Mouse (Mus musculus) gastrocnemius, adult 2 months (tissue): Measurements from ENCODE around the gene Ank. TPM values are rescaled to one million over a fixed set of nuclear protein-coding genes. Genes with fewer than 3 reads are reported as not detected.

ENCODE experiments used
- DNase-seq: peaks from one replicate; pipeline ENCODE4 v3.0.0; 2022
- H3K27ac ChIP-seq: fragments of 200-600 bp; 2 replicates; pipeline ENCODE4 v1.8.1; 2022; ENCODE audit warnings: mild to moderate bottlenecking
- H3K4me3 ChIP-seq: fragments of 200-600 bp; 2 replicates; pipeline ENCODE4 v1.8.1; 2022; ENCODE audit warnings: mild to moderate bottlenecking, moderate library complexity
- CTCF ChIP-seq: fragments of 200-600 bp; IDR thresholded peaks from 2 replicates; pipeline ENCODE4 v1.8.1; 2022; ENCODE audit warnings: antibody characterized with exemption, mild to moderate bottlenecking, moderate library complexity
- intact Hi-C: fragments of 180-260 bp; cut with DNase I; formaldehyde crosslinking; loops from one replicate; pipeline ENCODE4 v1.15.1; 2025
- long read RNA-seq, 2 experiments: library from polyadenylated mRNA; stranded (forward); transcript quantifications; one replicate each; pipeline ENCODE4 v2.0.0; 2021
- total RNA-seq, 2 experiments: library from RNA; stranded (reverse); gene quantifications; 2 replicates each; pipeline ENCODE4 v1.2.3; 2021

Ank gene
- 100 to 1,000 TPM; 134 to 142 TPM for total RNA-seq
- long read RNA-seq, experiment 1, transcript Ank-202 (5 exons, 1,911 nt): minor isoform, 13 of 159 reads
- long read RNA-seq, experiment 1, transcript Ank-201 (12 exons, 3,498 nt): major isoform, 99 of 159 reads
- long read RNA-seq, experiment 1, partial matches to known transcripts: 33 of 159 reads
- long read RNA-seq, experiment 1, other reads (novel, unspliced or antisense): 14 of 159 reads
- long read RNA-seq, experiment 2, transcript Ank-201 (12 exons, 3,498 nt): major isoform, 82 of 144 reads
- long read RNA-seq, experiment 2, transcript Ank-202 (5 exons, 1,911 nt): minor isoform, 10 of 144 reads
- long read RNA-seq, experiment 2, partial matches to known transcripts: 32 of 144 reads
- long read RNA-seq, experiment 2, other reads (novel, unspliced or antisense): 20 of 144 reads

- TF ChIP-seq CTCF: peak; percentile 57
- intact Hi-C loops: loop anchor here (2.0 to 5.0 kb wide), 3 partner anchors 36 to 140 kb away; no protein-coding TSS in a partner anchor
- peak within 1 kb of the TSS; percentile 96 for H3K27ac ChIP-seq
- H3K4me3 ChIP-seq: peak within 1 kb of the TSS; percentile 95
- peak; percentile 94 for DNase-seq
Observed at GRCm38 (mm10) chr15:27466131-27467080, at the start of gene Ank. TSS of gene Ank (plus strand) at chr15:27466677.

DNA sequence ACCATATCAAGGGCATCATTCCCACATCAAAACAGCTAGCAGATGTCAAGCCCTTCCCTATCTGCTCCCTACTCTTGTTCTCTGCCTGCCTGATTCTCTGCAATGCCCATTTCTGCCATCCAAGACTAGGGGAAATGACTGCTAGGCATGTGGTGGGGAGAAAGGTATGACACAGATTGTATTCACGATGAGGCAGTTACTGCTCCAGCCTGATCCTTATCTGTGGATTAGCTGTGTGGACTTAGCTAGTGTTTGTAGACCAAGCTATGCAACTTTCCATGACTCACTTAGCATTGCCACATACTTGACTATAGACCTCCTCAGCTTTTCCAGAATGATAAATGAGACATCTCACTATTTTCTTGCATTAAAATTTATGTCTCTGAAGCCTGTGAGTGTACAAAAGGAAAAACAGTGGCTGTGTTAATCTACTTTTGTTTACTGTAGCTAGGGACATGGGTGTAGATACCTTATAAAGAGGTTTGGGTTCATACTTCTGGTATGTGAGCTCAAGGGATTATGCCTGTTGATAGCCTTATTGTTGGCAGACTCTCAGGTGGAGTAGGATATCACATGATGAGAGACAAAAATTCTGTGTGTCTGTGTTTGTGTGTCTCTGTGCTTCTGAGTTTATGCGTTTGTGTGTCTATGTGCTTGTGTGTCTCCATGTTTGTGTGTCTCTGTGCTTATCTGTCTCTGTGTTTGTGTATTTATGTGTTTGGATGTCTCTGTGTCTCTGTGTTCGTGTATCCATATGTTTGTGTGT lies 47.7 kb upstream of the Ank start:
- H3K4me3 ChIP-seq: no peak overlapping the region
- no peak for TF ChIP-seq CTCF
- intact Hi-C loops: no loop called here
- DNase-seq: no peak
- no peak overlapping the region for H3K27ac ChIP-seq

- intact Hi-C loops: no loop called here
- no peak for TF ChIP-seq CTCF
- H3K4me3 ChIP-seq: no peak overlapping the region
Observed at GRCm38 (mm10) chr15:27421531-27421930, 44.9 kb upstream of the Ank start.

DNA sequence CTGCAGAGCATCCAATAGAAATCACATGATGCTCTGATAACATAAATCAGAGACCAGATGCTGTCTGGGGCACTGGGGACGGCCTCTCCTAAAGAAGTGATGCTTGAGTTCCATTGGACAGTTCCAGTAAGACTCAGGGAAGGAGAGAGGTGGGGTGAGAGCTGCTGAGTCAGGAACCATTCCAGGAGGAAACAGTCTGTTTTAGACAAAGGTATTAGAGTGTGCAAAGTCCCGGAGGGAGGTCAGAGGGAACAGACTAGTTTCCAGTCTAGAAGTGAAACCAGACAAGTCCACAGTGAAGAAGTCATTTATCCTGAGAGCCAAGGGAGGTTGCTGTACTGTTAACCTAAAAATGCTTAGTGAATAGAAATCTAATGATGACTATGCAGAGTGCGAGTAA lies 38.9 kb upstream of the Ank start:
- intact Hi-C loops: no loop called here
- Histone ChIP-seq H3K4me3 (no peak overlapping the region), H3K27ac (no peak overlapping the region)
- no peak for DNase-seq
- no peak for TF ChIP-seq CTCF

More at GRCm38 (mm10) chr15:27421531-27421930, 44.9 kb upstream of the Ank start:
- no peak for DNase-seq
- no peak overlapping the region for H3K27ac ChIP-seq

- no peak overlapping the region for H3K4me3 ChIP-seq
- TF ChIP-seq CTCF: no peak
- intact Hi-C loops: no loop called here
- no peak overlapping the region for H3K27ac ChIP-seq
- no peak for DNase-seq
Observed at GRCm38 (mm10) chr15:27430241-27430640, 36.2 kb upstream of the Ank start.

GRCm38 (mm10) chr15:27432851-27433615 lies 33.4 kb upstream of the Ank start:
- no peak for DNase-seq
- Histone ChIP-seq H3K4me3 (no peak overlapping the region), H3K27ac (no peak overlapping the region)
- TF ChIP-seq CTCF: no peak
- intact Hi-C loops: no loop called here

DNA sequence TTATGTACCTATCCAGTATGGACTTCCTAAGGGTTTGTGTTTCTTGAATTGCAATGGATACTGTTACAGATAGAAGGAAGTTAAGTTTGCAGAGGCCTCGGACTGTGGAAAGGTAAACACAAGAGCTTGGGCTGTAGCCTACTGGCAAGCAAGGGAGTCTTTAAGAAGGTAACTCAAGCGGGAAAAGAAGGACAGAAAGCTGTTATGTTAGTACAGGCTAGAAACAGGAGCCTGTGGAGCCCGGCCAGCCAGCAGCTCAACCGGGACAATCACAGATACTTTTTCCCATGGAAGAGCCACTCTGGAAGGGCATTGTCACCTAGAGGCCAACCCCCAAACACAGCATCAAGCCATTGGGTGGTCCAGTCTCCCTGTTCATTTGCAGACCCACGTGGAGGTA lies 31.1 kb upstream of the Ank start:
- intact Hi-C loops: no loop called here
- no peak overlapping the region for H3K27ac ChIP-seq
- no peak for DNase-seq
- no peak overlapping the region for H3K4me3 ChIP-seq
- no peak for TF ChIP-seq CTCF

GRCm38 (mm10) chr15:27436194-27436593 lies 30.3 kb upstream of the Ank start:
- no peak overlapping the region for H3K4me3 ChIP-seq
- no peak for TF ChIP-seq CTCF
- intact Hi-C loops: no loop called here
- DNase-seq: no peak
- H3K27ac ChIP-seq: no peak overlapping the region

DNA sequence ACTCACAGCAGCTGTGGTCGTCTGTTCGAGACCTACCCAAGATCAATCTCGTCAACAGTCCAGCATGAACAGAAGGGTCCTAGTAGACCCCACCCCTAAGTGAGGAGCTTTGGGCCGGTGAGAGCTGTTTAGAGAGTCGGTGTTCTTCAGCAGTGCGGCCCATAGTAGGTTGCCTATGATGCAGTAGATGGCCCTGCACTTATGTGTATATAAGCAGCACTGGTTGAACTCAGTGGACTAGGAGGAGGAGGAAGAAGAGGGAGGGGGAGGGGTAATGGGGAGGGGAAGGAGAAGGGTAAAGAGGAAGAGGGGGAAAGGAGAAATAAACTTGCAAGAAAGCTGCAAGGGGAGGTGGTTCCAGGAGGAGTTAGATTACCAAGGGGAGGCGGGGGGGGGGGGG lies 25.4 kb upstream of the Ank start:
- Histone ChIP-seq H3K27ac (no peak overlapping the region), H3K4me3 (no peak overlapping the region)
- intact Hi-C loops: no loop called here
- no peak for DNase-seq
- no peak for TF ChIP-seq CTCF

GRCm38 (mm10) chr15:27441529-27441928 lies 24.9 kb upstream of the Ank start:
- intact Hi-C loops: no loop called here
- TF ChIP-seq CTCF: no peak
- DNase-seq: no peak
- no peak overlapping the region for H3K4me3 ChIP-seq
- H3K27ac ChIP-seq: no peak overlapping the region

GRCm38 (mm10) chr15:27441951-27442350 lies 24.5 kb upstream of the Ank start:
- Histone ChIP-seq H3K27ac (no peak overlapping the region), H3K4me3 (no peak overlapping the region)
- intact Hi-C loops: no loop called here
- no peak for TF ChIP-seq CTCF
- no peak for DNase-seq
